Mouse (Mus musculus) urinary bladder, postnatal 25 days (tissue): ENCODE data around the gene Vmn1r94.
"Not testable (repeated sequence)": the region's sequence is repeated elsewhere in the genome, so short reads cannot be mapped to it uniquely, and the experiment has no call there.

Experiments
- DNase-seq: peaks from one replicate; pipeline ENCODE4 v3.0.0; 2022; ENCODE audit warnings: low spot score

Gene Vmn1r94

DNA sequence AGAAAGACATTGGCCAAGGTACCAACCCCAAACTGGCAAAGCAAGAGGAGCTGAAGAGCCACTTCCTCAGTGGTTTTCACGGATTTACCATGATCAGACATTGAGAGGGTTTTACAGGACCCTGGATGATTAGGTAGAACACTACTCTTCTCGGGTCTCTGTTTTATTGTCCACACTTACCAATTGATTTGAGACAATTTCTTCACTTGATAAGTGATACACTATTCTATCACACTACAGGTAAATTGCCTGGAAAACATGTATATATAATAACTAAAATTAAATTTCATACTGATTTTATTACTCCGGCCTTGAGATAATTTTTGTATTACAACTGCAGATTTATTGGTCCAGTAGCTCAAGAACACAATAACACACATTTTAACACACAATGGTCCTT, at the start of gene Vmn1r94:
TSS of gene Vmn1r94 (minus strand) at position 101 of the 400 bp plus-strand sequence.
- not testable (repeated sequence) for DNase-seq

GRCm38 (mm10) chr7:20205507-20205906, 37.3 kb upstream of the Vmn1r94 start, which contains the start of gene Gm6164:
TSS of gene Gm6164 (minus strand) at chr7:20205607.
- DNase-seq: not testable (repeated sequence)

DNA sequence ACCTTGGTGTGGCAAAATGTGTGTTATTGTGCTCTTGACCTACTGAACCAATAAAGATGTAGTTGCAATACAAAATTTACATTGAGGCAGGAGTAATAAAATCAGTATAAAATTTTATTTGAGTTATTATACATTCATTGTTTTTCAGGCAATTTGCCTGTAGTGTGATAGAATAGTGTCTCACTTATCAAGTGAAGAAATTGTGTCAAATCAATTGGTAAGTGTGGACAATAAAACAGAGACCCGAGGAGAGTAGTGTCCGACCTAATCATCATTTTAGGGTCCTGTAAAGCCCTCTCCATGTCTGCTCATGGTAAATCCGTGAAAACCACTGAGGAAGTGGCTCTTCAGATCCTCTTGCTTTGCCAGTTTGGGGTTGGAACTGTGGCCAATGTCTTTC, 25.2 kb upstream of the Vmn1r94 start, which contains the start of gene Vmn1r95:
TSS of gene Vmn1r95 (plus strand) at position 301 of the 400 bp plus-strand sequence.
- DNase-seq: not testable (repeated sequence)

DNA sequence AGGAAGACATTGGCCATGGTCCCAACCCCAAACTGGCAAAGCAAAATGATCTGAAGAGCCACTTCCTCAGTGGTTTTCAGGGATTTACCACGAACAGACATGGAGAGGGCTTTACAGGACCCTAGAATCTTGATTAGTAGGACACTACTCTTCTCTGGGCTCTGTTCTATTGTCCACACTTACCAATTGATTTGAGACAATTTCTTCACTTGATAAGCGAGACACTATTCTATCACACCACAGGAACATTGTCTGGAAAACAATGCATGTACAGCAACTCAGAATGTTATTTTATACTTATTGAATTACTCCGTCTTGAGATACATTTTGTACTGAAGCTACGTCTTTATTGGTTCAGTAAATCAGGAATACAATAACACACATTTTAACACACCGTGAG, 29.2 kb downstream of the Vmn1r94 start, which contains the start of gene Vmn1r93:
TSS of gene Vmn1r93 (minus strand) at position 101 of the 400 bp plus-strand sequence.
- DNase-seq: not testable (repeated sequence)

DNA sequence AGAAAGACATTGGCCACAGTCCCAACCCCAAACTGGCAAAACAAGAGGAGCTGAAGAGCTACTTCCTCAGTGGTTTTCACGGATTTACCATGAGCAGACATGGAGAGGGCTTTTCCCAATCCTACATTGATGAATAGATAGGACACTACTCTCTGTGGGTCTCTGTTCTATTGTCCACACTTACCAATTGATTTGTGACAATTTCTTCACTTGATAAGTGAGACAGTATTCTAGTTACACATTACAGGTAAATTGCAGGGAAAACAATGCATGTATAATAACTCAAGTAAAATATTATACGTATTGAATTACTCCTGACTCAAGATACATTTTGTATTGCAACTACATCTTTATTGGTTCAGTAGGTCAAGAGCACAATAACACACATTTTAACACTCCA, 45.7 kb downstream of the Vmn1r94 start, which contains the start of gene Gm16442:
TSS of gene Gm16442 (minus strand) at position 101 of the 400 bp plus-strand sequence.
- not testable (repeated sequence) for DNase-seq
